19 mouse cellular contexts compared by ENCODE assay signal in genomic region chr13:98715443-98715990, GRCm38 (mm10). TPM values are rescaled to one million over a fixed set of nuclear protein-coding genes. Genes with fewer than 3 reads are reported as not detected.
DNase-seq lines count a peak whose midpoint lies in the region; ATAC-seq and TF ChIP-seq lines count a peak whose summit lies in the region.
"Had no signal": no experiment of that assay in that cellular context is flagged by ENCODE, and none has a peak within 500 bp of the region (broad histone marks: within the 10 kb centered on the region; RNA-seq: fewer than 3 reads in every experiment).

No protein-coding gene starts in this region.

- no peak overlapping the region for H3K9ac ChIP-seq in kidney, embryonic 15.5 days
- H3K9ac ChIP-seq in stomach, embryonic 16.5 days (ENCODE audit: low read length): no peak overlapping the region
- H3K9ac ChIP-seq: liver, embryonic 13.5 days; midbrain, embryonic 12.5 days; neural tube, embryonic 15.5 days had no signal

- no peak for TF ChIP-seq POLR2A in lung, adult 2 months (IDR thresholded peaks at IDR 0.05; ENCODE audit: borderline replicate concordance, extremely low read depth, low read depth, low read length)

- H3K9me3 ChIP-seq in kidney, embryonic 15.5 days (replicated peaks): no peaks in the 10 kb centered on the region
- H3K9me3 ChIP-seq in limb, embryonic 10.5 days (replicated peaks): no peaks in the 10 kb centered on the region
- no peaks in the 10 kb centered on the region for H3K9me3 ChIP-seq in stomach, embryonic 16.5 days (replicated peaks; ENCODE audit: control insufficient read depth, low read length)
- H3K9me3 ChIP-seq: liver, embryonic 13.5 days; midbrain, embryonic 12.5 days; neural tube, embryonic 15.5 days had no signal

- no peak for ATAC-seq in kidney, embryonic 15.5 days (replicated peaks; ENCODE audit: low FRiP score)
- ATAC-seq in stomach, embryonic 16.5 days (ENCODE audit: insufficient read depth, low FRiP score): peak; percentile 56; the same call in 1 of the 2 replicates
- ATAC-seq: forebrain, embryonic 14.5 days; hindbrain, postnatal 0 days had no signal

- H3K36me3 ChIP-seq in kidney, embryonic 15.5 days: no peaks in the 10 kb centered on the region
- H3K36me3 ChIP-seq in limb, embryonic 10.5 days: no peaks in the 10 kb centered on the region
- H3K36me3 ChIP-seq in stomach, embryonic 16.5 days (ENCODE audit: control insufficient read depth, insufficient read depth, low read length): no peaks in the 10 kb centered on the region
- H3K36me3 ChIP-seq: liver, embryonic 13.5 days; midbrain, embryonic 12.5 days; neural tube, embryonic 15.5 days had no signal

- H3K4me2 ChIP-seq in kidney, embryonic 15.5 days: no peak overlapping the region
- no peak overlapping the region for H3K4me2 ChIP-seq in stomach, embryonic 16.5 days (ENCODE audit: low read depth, low read length)
- H3K4me2 ChIP-seq: liver, embryonic 13.5 days; midbrain, embryonic 12.5 days; neural tube, embryonic 15.5 days had no signal

- H3K27me3 ChIP-seq in kidney, embryonic 15.5 days: no peaks in the 10 kb centered on the region
- H3K27me3 ChIP-seq in limb, embryonic 10.5 days (ENCODE audit: low read depth, poor library complexity, severe bottlenecking): no peaks in the 10 kb centered on the region
- H3K27me3 ChIP-seq in stomach, embryonic 16.5 days (ENCODE audit: control insufficient read depth, insufficient read depth, low read length): no peaks in the 10 kb centered on the region
- H3K27me3 ChIP-seq: liver, embryonic 13.5 days; midbrain, embryonic 12.5 days; neural tube, embryonic 15.5 days had no signal

- peak; percentile 44 for DNase-seq in kidney, postnatal 14 days
- peak; percentile 12 for DNase-seq in lung, postnatal 36 days
- DNase-seq in lung, adult 2 months: no peak
- peak; percentile 26 for DNase-seq in limb, embryonic 10.5 days (ENCODE audit: low spot score)
- no peak for DNase-seq in layer of hippocampus, postnatal 25 days (ENCODE audit: extremely low spot score in 1 of 2, low spot score in 1 of 2)
- DNase-seq in heart, postnatal 4 days: no peak
- DNase-seq: adrenal gland, postnatal 36 days; cerebellum, adult 2 months; liver, embryonic 13.5 days had no signal

- no peaks in the 10 kb centered on the region for H3K4me1 ChIP-seq in kidney, embryonic 15.5 days
- H3K4me1 ChIP-seq in lung, adult 2 months (ENCODE audit: control insufficient read depth, insufficient read depth, low read length): no peaks in the 10 kb centered on the region
- H3K4me1 ChIP-seq in limb, embryonic 10.5 days: no peaks in the 10 kb centered on the region
- no peaks in the 10 kb centered on the region for H3K4me1 ChIP-seq in stomach, embryonic 16.5 days (ENCODE audit: control insufficient read depth, insufficient read depth, low read length)
- H3K4me1 ChIP-seq: midbrain, embryonic 12.5 days; neural tube, embryonic 15.5 days had no signal

- TF ChIP-seq CTCF in lung, adult 2 months (IDR thresholded peaks at IDR 0.05; ENCODE audit: insufficient read depth, low read length): no peak

- H3K4me3 ChIP-seq in kidney, embryonic 15.5 days (replicated peaks): no peak overlapping the region
- no peak overlapping the region for H3K4me3 ChIP-seq in lung, adult 2 months (replicated peaks; ENCODE audit: extremely low read depth, low read depth, low read length)
- H3K4me3 ChIP-seq in limb, embryonic 10.5 days: no peak overlapping the region
- no peak overlapping the region for H3K4me3 ChIP-seq in stomach, embryonic 16.5 days (replicated peaks; ENCODE audit: low read length)
- H3K4me3 ChIP-seq: erythroblast, embryonic 14.5 days; liver, embryonic 13.5 days; midbrain, embryonic 12.5 days; myocyte; neural tube, embryonic 15.5 days had no signal

- 56% methylated on average over 6 of the region's 6 CpGs for WGBS in kidney, embryonic 15.5 days
- WGBS in lung, adult 2 months: 63% methylated on average over 6 of the region's 6 CpGs
- 91% methylated on average over 6 of the region's 6 CpGs for WGBS in limb, embryonic 10.5 days
- WGBS in stomach, embryonic 16.5 days: 57% methylated on average over 6 of the region's 6 CpGs

- H3K27ac ChIP-seq in kidney, embryonic 15.5 days: no peak overlapping the region
- H3K27ac ChIP-seq in limb, embryonic 10.5 days: no peak overlapping the region
- H3K27ac ChIP-seq in stomach, embryonic 16.5 days (ENCODE audit: low read length): peak overlapping the region; percentile 38
- H3K27ac ChIP-seq: hindbrain, postnatal 0 days; liver, embryonic 13.5 days; midbrain, embryonic 12.5 days; neural tube, embryonic 15.5 days had no signal

RNA-seq across cellular contexts. Expression of gene Tmem171, which starts 20.9 kb away (rescaled TPM):
- polyA plus RNA-seq in kidney, embryonic 15.5 days (2015; fragmentation: Nextera tagmentation; extraction: Ambion mirVana): 6.5 and 8.0 TPM in 2 replicates
- 3.6 and 6.6 TPM in 2 replicates for polyA plus RNA-seq in lung, adult 2 months (2012; rRNA removed)
- not detected in 2 replicates for polyA plus RNA-seq in limb, embryonic 10.5 days (2016; fragmentation: Nextera tagmentation; extraction: Ambion mirVana)
- 6.7 and 8.7 TPM in 2 replicates for polyA plus RNA-seq in stomach, embryonic 16.5 days (2015; fragmentation: Nextera tagmentation; extraction: Ambion mirVana)
- under 1 TPM; 0.42 to 0.54 TPM for total RNA-seq in layer of hippocampus, postnatal 25 days (2021)
- 10 to 100 TPM in 1 of 2 experiments, 1 to 10 TPM in 1; 8.8 to 12.3 TPM for total RNA-seq in heart, postnatal 4 days (2021)
- total RNA-seq: gastrocnemius, postnatal 4 days; hindbrain, postnatal 0 days had no signal
- polyA plus RNA-seq: cerebellum, adult 2 months; embryonic facial prominence, embryonic 11.5 days; erythroblast, embryonic 14.5 days; forebrain, embryonic 14.5 days; hindbrain, postnatal 0 days; liver, embryonic 13.5 days; midbrain, embryonic 12.5 days; neural tube, embryonic 15.5 days had no signal

Comparison
In these comparisons a context has a peak if more than half of its experiments do, and no peak if none do; other contexts are left out.
1. DNase-seq: peak in kidney, postnatal 14 days (single experiment), lung, postnatal 36 days (single experiment) and limb, embryonic 10.5 days (single experiment); none in lung, adult 2 months (single experiment), layer of hippocampus, postnatal 25 days (0 of 2) and heart, postnatal 4 days (single experiment).